ENCODE assay signal across 8 mouse cellular contexts in the genomic region with DNA sequence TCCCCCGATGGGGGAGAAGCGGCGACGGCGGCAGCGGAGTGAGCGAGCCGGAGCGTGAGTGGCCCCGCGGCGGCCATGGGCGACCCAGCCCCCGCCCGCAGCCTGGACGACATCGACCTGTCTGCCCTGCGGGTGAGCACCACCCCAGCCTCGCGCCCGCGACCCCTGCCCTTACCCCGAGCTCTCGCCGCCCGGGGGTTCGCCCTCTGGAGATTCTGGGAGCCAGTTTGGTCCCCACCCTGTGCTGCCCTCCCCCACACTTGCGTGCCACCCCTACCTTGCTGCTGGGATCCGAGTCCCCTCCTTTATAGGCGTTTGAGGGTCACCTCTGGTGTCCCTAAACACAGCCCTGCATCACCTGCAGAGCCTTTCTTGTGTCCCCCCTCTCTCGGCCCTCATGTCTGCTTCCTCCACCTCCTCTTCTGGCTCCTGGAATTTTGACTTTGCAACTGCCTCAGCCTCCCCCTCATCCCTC. TPM values are rescaled to one million over a fixed set of nuclear protein-coding genes. Genes with fewer than 3 reads are reported as not detected.
A peak's percentile ranks its signal among the peaks of the same experiment; 100 is the strongest.
DNase-seq lines count a peak whose midpoint lies in the region; ATAC-seq and TF ChIP-seq lines count a peak whose summit lies in the region.

No protein-coding gene starts in this region.

- no peak for TF ChIP-seq CTCF in G1E (IDR thresholded peaks at IDR 0.05; ENCODE audit: low read depth, low read length)

- H3K4me1 ChIP-seq in heart, embryonic 15.5 days (replicated peaks), result peaks cover 34% of the 10 kb centered on the region
- peaks cover 51% of the 10 kb centered on the region for H3K4me1 ChIP-seq in G1E (ENCODE audit: insufficient read depth, low read depth, low read length)
- H3K4me1 ChIP-seq in hindbrain, embryonic 10.5 days (replicated peaks), result peaks cover 57% of the 10 kb centered on the region
- H3K4me1 ChIP-seq in midbrain, embryonic 11.5 days (ENCODE audit: control insufficient read depth, insufficient read depth, low read length), result peaks cover 16% of the 10 kb centered on the region

- ATAC-seq in heart, embryonic 15.5 days (replicated peaks; ENCODE audit: insufficient number of reproducible peaks, insufficient read depth, low FRiP score, low read depth), result peak; percentile 11; the same call in 1 of the 2 replicates
- ATAC-seq in G1E (ENCODE audit: extremely low read depth, insufficient number of reproducible peaks, low FRiP score, poor library complexity, severe bottlenecking), result no peak
- ATAC-seq in midbrain, embryonic 11.5 days (ENCODE audit: low FRiP score), result no peak; the same call in 1 of the 2 replicates

- intact Hi-C loops in heart, postnatal 14 days (cut with DNase I), result loop anchor here (2.0 kb wide), 1 partner anchor 42 kb away; no protein-coding TSS in a partner anchor
- intact Hi-C loops in gastrocnemius, postnatal 36 days (cut with DNase I), result no loop called here

- H3K4me3 ChIP-seq in heart, embryonic 15.5 days, result peak overlapping the region; percentile 98
- H3K4me3 ChIP-seq in G1E (ENCODE audit: low read depth, low read length), result peak overlapping the region; percentile 95
- H3K4me3 ChIP-seq in hindbrain, embryonic 10.5 days, result peak overlapping the region; percentile 93
- peak overlapping the region; percentile 86 for H3K4me3 ChIP-seq in midbrain, embryonic 11.5 days (ENCODE audit: low read depth, low read length)

- no peak for DNase-seq in heart, postnatal 14 days
- DNase-seq in G1E (ENCODE audit: low spot score), result no peak
- peak; percentile 41 for DNase-seq in hindbrain, embryonic 10.5 days (ENCODE audit: low spot score)
- DNase-seq in midbrain, embryonic 11.5 days (ENCODE audit: low spot score, missing footprints), result no peak
- no peak for DNase-seq in gastrocnemius, postnatal 36 days
- DNase-seq in testis, postnatal 14 days (ENCODE audit: low spot score), result no peak
- no peak for DNase-seq in kidney, postnatal 25 days

- no peaks in the 10 kb centered on the region for H3K36me3 ChIP-seq in heart, embryonic 15.5 days
- H3K36me3 ChIP-seq in G1E (replicated peaks), result peaks cover 30% of the 10 kb centered on the region
- peaks cover 4% of the 10 kb centered on the region; the same call in 1 of the 2 replicates for H3K36me3 ChIP-seq in hindbrain, embryonic 10.5 days
- H3K36me3 ChIP-seq in midbrain, embryonic 11.5 days (ENCODE audit: control insufficient read depth, insufficient read depth, low read length), result no peaks in the 10 kb centered on the region

- H3K9ac ChIP-seq in heart, embryonic 15.5 days, result peak overlapping the region; percentile 95
- H3K9ac ChIP-seq in midbrain, embryonic 11.5 days (ENCODE audit: low read length), result peak overlapping the region; percentile 81

- H3K27ac ChIP-seq in heart, embryonic 15.5 days, result peak overlapping the region; percentile 88
- peak overlapping the region; percentile 95 for H3K27ac ChIP-seq in hindbrain, embryonic 10.5 days
- H3K27ac ChIP-seq in midbrain, embryonic 11.5 days (ENCODE audit: low read depth, low read length), result peak overlapping the region; percentile 58; the same call in 1 of the 2 replicates

- H3K9me3 ChIP-seq in heart, embryonic 15.5 days (replicated peaks), result no peaks in the 10 kb centered on the region
- H3K9me3 ChIP-seq in G1E (replicated peaks), result no peaks in the 10 kb centered on the region
- H3K9me3 ChIP-seq in hindbrain, embryonic 10.5 days, result no peaks in the 10 kb centered on the region
- H3K9me3 ChIP-seq in midbrain, embryonic 11.5 days (ENCODE audit: control insufficient read depth, low read length), result no peaks in the 10 kb centered on the region

- peak overlapping the region; percentile 91 for H3K4me2 ChIP-seq in heart, embryonic 15.5 days
- peak overlapping the region; percentile 96 for H3K4me2 ChIP-seq in midbrain, embryonic 11.5 days

- WGBS in heart, embryonic 15.5 days, result 0% methylated on average over 27 of the region's 31 CpGs
- 2% methylated on average over 31 of the region's 31 CpGs for WGBS in hindbrain, embryonic 10.5 days
- 0% methylated on average over 31 of the region's 31 CpGs for WGBS in midbrain, embryonic 11.5 days

- H3K27me3 ChIP-seq in heart, embryonic 15.5 days, result no peaks in the 10 kb centered on the region
- H3K27me3 ChIP-seq in G1E (ENCODE audit: insufficient read depth, low read length), result 0 out of 2 replicates have a peak, but pooled peaks cover under 1% of the 10 kb centered on the region
- H3K27me3 ChIP-seq in hindbrain, embryonic 10.5 days (ENCODE audit: insufficient read depth, poor library complexity, severe bottlenecking), result no peaks in the 10 kb centered on the region
- no peaks in the 10 kb centered on the region for H3K27me3 ChIP-seq in midbrain, embryonic 11.5 days (ENCODE audit: control insufficient read depth, insufficient read depth, low read length)

RNA-seq across cellular contexts. Expression of a gene that starts 0.4 kb away (rescaled TPM):
- 8.1 and 11.8 TPM in 2 replicates for polyA plus RNA-seq in heart, embryonic 15.5 days (2015; fragmentation: Nextera tagmentation; extraction: Ambion mirVana)
- total RNA-seq in heart, postnatal 14 days (2021), result 10 to 100 TPM; 42.2 to 44.1 TPM
- total RNA-seq in G1E (2014; fragmentation: Nextera tagmentation) (37.3 and 38.1 TPM in 2 replicates), G1E (2017) (8.8 and 14.3 TPM in 2 replicates)
- 89.8 and 94.4 TPM in 2 replicates for polyA plus RNA-seq in G1E (2012)
- 12.6 and 14.6 TPM in 2 replicates for polyA plus RNA-seq in hindbrain, embryonic 10.5 days (2016; fragmentation: Nextera tagmentation; extraction: Ambion mirVana)
- 12.3 and 12.9 TPM in 2 replicates for polyA plus RNA-seq in midbrain, embryonic 11.5 days (2014; fragmentation: Nextera tagmentation; extraction: Ambion mirVana)
- total RNA-seq in gastrocnemius, postnatal 36 days (2021), result 10 to 100 TPM; 28.0 to 31.1 TPM

RNA-seq across cellular contexts. Expression of a gene that starts 23.2 kb away (rescaled TPM):
- 10.4 and 11.7 TPM in 2 replicates for polyA plus RNA-seq in heart, embryonic 15.5 days (2015; fragmentation: Nextera tagmentation; extraction: Ambion mirVana)
- total RNA-seq in heart, postnatal 14 days (2021), result 1 to 10 TPM; 7.7 to 8.4 TPM
- total RNA-seq in G1E (2014; fragmentation: Nextera tagmentation), result not detected in 2 replicates
- total RNA-seq in G1E (2017), result 0.05 and 0.06 TPM in 2 replicates
- polyA plus RNA-seq in G1E (2012), result not detected in 2 replicates
- polyA plus RNA-seq in hindbrain, embryonic 10.5 days (2016; fragmentation: Nextera tagmentation; extraction: Ambion mirVana), result 3.8 and 4.1 TPM in 2 replicates
- polyA plus RNA-seq in midbrain, embryonic 11.5 days (2014; fragmentation: Nextera tagmentation; extraction: Ambion mirVana), result 3.5 and 4.0 TPM in 2 replicates
- total RNA-seq in gastrocnemius, postnatal 36 days (2021), result 10 to 100 TPM; 15.0 to 17.2 TPM

RNA-seq across cellular contexts. Expression of a gene that starts 30.3 kb away (rescaled TPM):
- not detected in 2 replicates for polyA plus RNA-seq in heart, embryonic 15.5 days (2015; fragmentation: Nextera tagmentation; extraction: Ambion mirVana)
- total RNA-seq in heart, postnatal 14 days (2021), result not detected
- total RNA-seq in G1E (2014; fragmentation: Nextera tagmentation) (not detected in 2 replicates), G1E (2017) (not detected in 2 replicates)
- polyA plus RNA-seq in G1E (2012), result not detected in 2 replicates
- polyA plus RNA-seq in hindbrain, embryonic 10.5 days (2016; fragmentation: Nextera tagmentation; extraction: Ambion mirVana), result not detected in 2 replicates
- not detected in 2 replicates for polyA plus RNA-seq in midbrain, embryonic 11.5 days (2014; fragmentation: Nextera tagmentation; extraction: Ambion mirVana)
- not detected for total RNA-seq in gastrocnemius, postnatal 36 days (2021)

RNA-seq across cellular contexts. Expression of a gene that starts 37.9 kb away (rescaled TPM):
- 509 and 590 TPM in 2 replicates for polyA plus RNA-seq in heart, embryonic 15.5 days (2015; fragmentation: Nextera tagmentation; extraction: Ambion mirVana)
- total RNA-seq in heart, postnatal 14 days (2021), result 100 to 1,000 TPM; 231 to 238 TPM
- total RNA-seq in G1E (2014; fragmentation: Nextera tagmentation), result 114 and 116 TPM in 2 replicates
- total RNA-seq in G1E (2017), result 212 and 295 TPM in 2 replicates
- 153 and 181 TPM in 2 replicates for polyA plus RNA-seq in G1E (2012)
- 1,108 and 1,160 TPM in 2 replicates for polyA plus RNA-seq in hindbrain, embryonic 10.5 days (2016; fragmentation: Nextera tagmentation; extraction: Ambion mirVana)
- polyA plus RNA-seq in midbrain, embryonic 11.5 days (2014; fragmentation: Nextera tagmentation; extraction: Ambion mirVana), result 826 and 909 TPM in 2 replicates
- total RNA-seq in gastrocnemius, postnatal 36 days (2021), result 100 to 1,000 TPM; 242 TPM

RNA-seq across cellular contexts. Expression of a gene that starts 44.0 kb away (rescaled TPM):
- 0.42 TPM in 1 of 2 replicates, not detected in the other for polyA plus RNA-seq in heart, embryonic 15.5 days (2015; fragmentation: Nextera tagmentation; extraction: Ambion mirVana)
- not detected for total RNA-seq in heart, postnatal 14 days (2021)
- total RNA-seq in G1E (2014; fragmentation: Nextera tagmentation), result not detected in 2 replicates
- total RNA-seq in G1E (2017), result not detected in 2 replicates
- polyA plus RNA-seq in G1E (2012), result not detected in 2 replicates
- polyA plus RNA-seq in hindbrain, embryonic 10.5 days (2016; fragmentation: Nextera tagmentation; extraction: Ambion mirVana), result 0.35 and 0.47 TPM in 2 replicates
- 0.18 and 0.22 TPM in 2 replicates for polyA plus RNA-seq in midbrain, embryonic 11.5 days (2014; fragmentation: Nextera tagmentation; extraction: Ambion mirVana)
- not detected for total RNA-seq in gastrocnemius, postnatal 36 days (2021)
